Mouse (Mus musculus) embryonic facial prominence, embryonic 15.5 days (tissue): ENCODE data around the gene 0610009B22Rik. TPM values are rescaled to one million over a fixed set of nuclear protein-coding genes. Genes with fewer than 3 reads are reported as not detected.
A peak's percentile ranks its signal among the peaks of the same experiment; 100 is the strongest.

Source experiments
- ATAC-seq: fragments of 200-750 bp; cut with Nextera tagmentation; 2 replicates; pipeline ENCODE4 v1.8.0; 2017; ENCODE audit warnings: low read depth, moderate TSS enrichment; ENCODE audit not compliant: insufficient number of reproducible peaks, low FRiP score, low TSS enrichment
- H3K27ac ChIP-seq: fragments of 300-500 bp; sonication (generic); replicated peaks from 2 replicates; pipeline ENCODE4 v1.5.1; 2015; ENCODE audit warnings: mild to moderate bottlenecking, inconsistent platforms
- H3K27me3 ChIP-seq: fragments of 300-500 bp; sonication (generic); 2 replicates; pipeline ENCODE4 v1.6.1; 2015; ENCODE audit warnings: inconsistent platforms
- H3K36me3 ChIP-seq: fragments of 300-500 bp; sonication (generic); 2 replicates; pipeline ENCODE4 v1.6.1; 2015; ENCODE audit warnings: mild to moderate bottlenecking, inconsistent platforms
- H3K4me1 ChIP-seq: fragments of 300-500 bp; sonication (generic); 2 replicates; pipeline ENCODE4 v1.6.1; 2015; ENCODE audit warnings: inconsistent platforms
- H3K4me2 ChIP-seq: fragments of 300-500 bp; sonication (generic); replicated peaks from 2 replicates; pipeline ENCODE4 v1.6.1; 2015; ENCODE audit warnings: mild to moderate bottlenecking, inconsistent platforms
- H3K4me3 ChIP-seq: fragments of 300-500 bp; sonication (generic); replicated peaks from 2 replicates; pipeline ENCODE4 v1.5.1; 2015; ENCODE audit warnings: mild to moderate bottlenecking, inconsistent platforms
- H3K9ac ChIP-seq: fragments of 300-500 bp; sonication (generic); 2 replicates; pipeline ENCODE4 v1.6.1; 2015; ENCODE audit warnings: inconsistent platforms
- H3K9me3 ChIP-seq: fragments of 300-500 bp; sonication (generic); replicated peaks from 2 replicates; pipeline ENCODE4 v1.6.1; 2016; ENCODE audit warnings: inconsistent platforms
- WGBS: fragments of 180-500 bp; shearing (Covaris S2); methylation state at CpG from one replicate; pipeline ENCODE4 v1.1.7; 2015; 5-methylcytosine and 5-hydroxymethylcytosine counted together
- polyA plus RNA-seq: library from polyadenylated mRNA; unstranded; fragments of >200 nt; fragmentation: Nextera tagmentation; extraction: Ambion mirVana; gene quantifications from 2 replicates; pipeline ENCODE4 v1.2.1, GENCODE M21; 2015

Gene 0610009B22Rik
- polyA plus RNA-seq, 1 experiment from 2014 or later, result 92.6 TPM

GRCm38 (mm10) chr11:51648566-51648965 is 40.1 kb downstream of the 0610009B22Rik start:
- Histone ChIP-seq H3K4me1 (peaks cover 56% of the 10 kb centered on the region), H3K4me2 (peak overlapping the region; percentile 97), H3K27ac (peak overlapping the region; percentile 77), H3K9ac (no peak overlapping the region), H3K27me3 (no peaks in the 10 kb centered on the region), H3K4me3 (peak overlapping the region; percentile 70), H3K36me3 (0 out of 2 replicates have a peak, but pooled peaks cover 13% of the 10 kb centered on the region), H3K9me3 (no peaks in the 10 kb centered on the region)
- WGBS, result 26% methylated on average over 3 of the region's 3 CpGs
- ATAC-seq, result no peak

- WGBS, result 56% methylated on average over 15 of the region's 15 CpGs
- peaks cover 68% of the 10 kb centered on the region for H3K4me1 ChIP-seq
- H3K27me3 ChIP-seq, result no peaks in the 10 kb centered on the region
- no peak overlapping the region for H3K4me3 ChIP-seq
- H3K9me3 ChIP-seq, result no peaks in the 10 kb centered on the region
- H3K27ac ChIP-seq, result peak overlapping the region; percentile 44; the same call in 1 of the 2 replicates
- ATAC-seq, result no peak
- peak overlapping the region; percentile 13; the same call in 1 of the 2 replicates for H3K4me2 ChIP-seq
- no peak overlapping the region for H3K9ac ChIP-seq
- peaks cover 20% of the 10 kb centered on the region; the same call in 1 of the 2 replicates for H3K36me3 ChIP-seq
Observed at GRCm38 (mm10) chr11:51646751-51647667, 41.7 kb downstream of the 0610009B22Rik start.

- no peak overlapping the region for H3K9ac ChIP-seq
- no peaks in the 10 kb centered on the region for H3K27me3 ChIP-seq
- peaks cover 20% of the 10 kb centered on the region; the same call in 1 of the 2 replicates for H3K36me3 ChIP-seq
- H3K4me1 ChIP-seq, result peaks cover 68% of the 10 kb centered on the region
- no peak for ATAC-seq
- WGBS, result 66% methylated on average over 7 of the region's 7 CpGs
- no peak overlapping the region for H3K4me3 ChIP-seq
- H3K9me3 ChIP-seq, result no peaks in the 10 kb centered on the region
- 0 out of 2 replicates have a peak overlapping the region, but pooled peaks have one; percentile 39 for H3K27ac ChIP-seq
- no peak overlapping the region for H3K4me2 ChIP-seq
Observed at GRCm38 (mm10) chr11:51646245-51646644, 42.4 kb downstream of the 0610009B22Rik start.

GRCm38 (mm10) chr11:51645293-51645692 is 43.4 kb downstream of the 0610009B22Rik start:
- no peak overlapping the region for H3K4me2 ChIP-seq
- WGBS, result 82% methylated on average over 13 of the region's 13 CpGs
- H3K4me3 ChIP-seq, result no peak overlapping the region
- H3K27ac ChIP-seq, result no peak overlapping the region
- peaks cover 20% of the 10 kb centered on the region; the same call in 1 of the 2 replicates for H3K36me3 ChIP-seq
- H3K9ac ChIP-seq, result no peak overlapping the region
- H3K4me1 ChIP-seq, result peaks cover 75% of the 10 kb centered on the region
- H3K27me3 ChIP-seq, result no peaks in the 10 kb centered on the region
- H3K9me3 ChIP-seq, result no peaks in the 10 kb centered on the region
- ATAC-seq, result no peak

- no peak overlapping the region for H3K4me3 ChIP-seq
- WGBS, result 76% methylated on average over 16 of the region's 16 CpGs
- peak overlapping the region; percentile 79 for H3K27ac ChIP-seq
- ATAC-seq, result no peak
- H3K9ac ChIP-seq, result no peak overlapping the region
- H3K27me3 ChIP-seq, result no peaks in the 10 kb centered on the region
- peak overlapping the region; percentile 21; the same call in 1 of the 2 replicates for H3K4me2 ChIP-seq
- H3K4me1 ChIP-seq, result peaks cover 68% of the 10 kb centered on the region
- no peaks in the 10 kb centered on the region for H3K9me3 ChIP-seq
- H3K36me3 ChIP-seq, result peaks cover 20% of the 10 kb centered on the region; the same call in 1 of the 2 replicates
Observed at GRCm38 (mm10) chr11:51644217-51644616, 44.5 kb downstream of the 0610009B22Rik start.

DNA sequence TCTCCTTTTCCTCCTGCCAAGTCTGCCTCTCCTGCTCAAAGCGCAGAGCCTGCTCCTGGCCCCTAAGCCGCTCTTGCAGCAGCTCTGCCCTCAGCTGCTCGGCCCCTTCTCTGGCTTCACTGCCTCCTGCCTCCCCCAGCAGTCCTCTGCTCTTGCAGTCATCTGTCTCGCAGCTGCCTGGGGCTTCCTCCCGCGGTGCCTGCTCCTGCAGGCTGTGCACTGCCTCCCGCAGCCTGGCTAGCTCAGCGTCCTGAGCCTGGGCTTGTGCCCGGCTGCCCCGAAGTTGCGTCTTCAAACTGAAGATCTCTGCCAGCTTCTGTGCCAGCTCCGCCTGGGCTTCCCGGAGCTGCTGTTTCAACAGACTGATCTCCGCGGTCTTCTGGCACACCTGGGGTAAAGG is 44.9 kb downstream of the 0610009B22Rik start:
- 42% methylated on average over 15 of the region's 15 CpGs for WGBS
- Histone ChIP-seq H3K27me3 (no peaks in the 10 kb centered on the region), H3K9me3 (no peaks in the 10 kb centered on the region), H3K36me3 (peaks cover 20% of the 10 kb centered on the region; the same call in 1 of the 2 replicates), H3K4me1 (peaks cover 63% of the 10 kb centered on the region), H3K9ac (no peak overlapping the region), H3K4me3 (no peak overlapping the region; the same call in 1 of the 2 replicates), H3K27ac (peak overlapping the region; percentile 79), H3K4me2 (peak overlapping the region; percentile 21; the same call in 1 of the 2 replicates)
- ATAC-seq, result peak; percentile 7; the same call in 1 of the 2 replicates

DNA sequence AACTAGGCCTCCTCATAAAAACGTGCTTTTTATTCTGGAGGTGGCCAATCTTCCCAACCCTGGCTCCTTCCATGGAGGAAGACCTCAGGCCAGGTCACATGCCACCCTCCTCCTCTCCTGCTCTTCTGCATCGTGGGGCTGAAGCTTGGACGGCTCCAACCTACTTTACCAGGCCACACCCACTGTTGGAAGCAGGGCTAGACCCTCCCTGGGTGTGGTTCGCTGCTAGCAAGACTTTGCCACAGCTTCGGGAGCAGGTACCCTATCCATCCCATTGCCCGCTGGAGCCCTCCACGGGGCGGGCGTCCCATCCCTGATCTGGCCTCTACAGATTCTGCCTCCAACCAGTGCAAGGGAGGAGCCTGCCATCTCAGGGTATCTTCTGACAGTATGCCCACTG is 45.5 kb downstream of the 0610009B22Rik start:
- H3K27ac ChIP-seq, result peak overlapping the region; percentile 79
- H3K4me3 ChIP-seq, result no peak overlapping the region; the same call in 1 of the 2 replicates
- no peaks in the 10 kb centered on the region for H3K9me3 ChIP-seq
- H3K36me3 ChIP-seq, result peaks cover 20% of the 10 kb centered on the region; the same call in 1 of the 2 replicates
- ATAC-seq, result no peak
- no peaks in the 10 kb centered on the region for H3K27me3 ChIP-seq
- peaks cover 58% of the 10 kb centered on the region for H3K4me1 ChIP-seq
- 67% methylated on average over 9 of the region's 9 CpGs for WGBS
- H3K9ac ChIP-seq, result no peak overlapping the region
- H3K4me2 ChIP-seq, result peak overlapping the region; percentile 21; the same call in 1 of the 2 replicates

DNA sequence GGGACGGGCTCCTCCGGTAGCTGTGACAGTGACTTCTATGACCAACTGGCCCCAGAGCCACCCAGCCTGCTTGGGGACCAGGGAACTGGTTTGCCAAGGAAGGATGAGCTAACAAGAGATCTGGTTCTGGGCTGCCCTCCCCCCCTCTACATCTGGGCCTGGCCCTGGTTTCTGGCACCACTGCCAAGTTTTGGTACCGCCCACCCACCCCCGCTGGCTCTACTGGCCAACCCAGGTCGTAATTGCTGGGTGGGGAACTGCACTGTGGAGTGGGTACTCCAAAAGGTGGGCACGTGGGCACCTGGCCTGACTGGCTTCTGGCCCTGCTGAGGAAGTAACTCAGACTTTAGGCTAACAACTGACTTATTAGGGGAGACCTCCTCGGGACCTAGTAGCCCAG is 47.9 kb downstream of the 0610009B22Rik start:
- ATAC-seq, result no peak
- Histone ChIP-seq H3K27ac (peak overlapping the region; percentile 39; the same call in 1 of the 2 replicates), H3K9ac (no peak overlapping the region), H3K4me1 (peaks cover 57% of the 10 kb centered on the region), H3K4me2 (no peak overlapping the region), H3K27me3 (no peaks in the 10 kb centered on the region), H3K9me3 (no peaks in the 10 kb centered on the region), H3K4me3 (no peak overlapping the region), H3K36me3 (peaks cover 20% of the 10 kb centered on the region; the same call in 1 of the 2 replicates)
- 76% methylated on average over 7 of the region's 7 CpGs for WGBS

DNA sequence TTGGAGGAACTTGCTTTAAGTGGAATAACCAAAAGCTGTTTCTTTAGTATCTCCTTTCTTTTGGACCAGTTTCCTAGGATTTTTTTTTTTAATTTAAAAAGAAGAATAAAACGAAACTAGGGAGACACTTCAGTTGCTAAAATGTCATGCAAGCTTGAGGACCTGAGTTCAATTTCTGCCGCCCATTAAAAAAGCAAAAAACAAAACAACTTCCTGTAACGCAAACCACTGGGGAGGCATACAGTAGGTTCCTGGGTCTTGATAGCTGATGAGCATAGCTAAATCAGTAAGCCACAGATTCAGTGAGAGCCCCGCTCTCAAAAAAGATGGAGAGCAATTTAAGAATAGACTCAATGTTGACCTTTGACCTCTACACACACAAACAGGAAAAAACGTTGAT is 50.2 kb downstream of the 0610009B22Rik start:
- WGBS, result 58% methylated on average over 5 of the region's 5 CpGs
- Histone ChIP-seq H3K4me2 (peak overlapping the region; percentile 33; the same call in 1 of the 2 replicates), H3K4me1 (peaks cover 41% of the 10 kb centered on the region), H3K9ac (no peak overlapping the region), H3K9me3 (no peaks in the 10 kb centered on the region), H3K27me3 (no peaks in the 10 kb centered on the region), H3K36me3 (peaks cover 7% of the 10 kb centered on the region; the same call in 1 of the 2 replicates), H3K27ac (peak overlapping the region; percentile 70), H3K4me3 (no peak overlapping the region)
- ATAC-seq, result no peak

- no peak for ATAC-seq
- Histone ChIP-seq H3K9ac (no peak overlapping the region), H3K4me1 (peaks cover 36% of the 10 kb centered on the region), H3K9me3 (no peaks in the 10 kb centered on the region), H3K27ac (peak overlapping the region; percentile 70), H3K4me3 (peak overlapping the region; percentile 15), H3K36me3 (peaks cover 7% of the 10 kb centered on the region; the same call in 1 of the 2 replicates), H3K27me3 (no peaks in the 10 kb centered on the region), H3K4me2 (peak overlapping the region; percentile 33)
- WGBS, result 2% methylated on average over 17 of the region's 17 CpGs
Observed at GRCm38 (mm10) chr11:51637971-51638414, 50.7 kb downstream of the 0610009B22Rik start.

DNA sequence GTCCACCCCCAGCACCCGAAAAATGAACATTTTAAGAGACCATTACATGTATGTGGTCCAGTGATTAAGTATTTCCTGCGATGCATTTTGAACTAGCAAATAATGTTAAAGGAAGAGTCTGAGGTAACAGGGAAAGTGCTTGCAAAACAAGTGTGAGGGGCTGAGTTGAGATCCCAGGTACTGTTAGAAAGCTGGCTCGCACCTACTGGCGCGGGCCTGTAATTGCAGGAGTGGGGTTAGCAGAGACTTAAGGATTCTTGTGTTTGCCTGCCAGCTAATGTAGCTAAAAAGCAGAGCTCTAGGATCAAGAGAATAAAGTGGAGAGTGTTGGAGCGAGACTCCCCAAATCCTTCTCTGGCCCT is 52.4 kb downstream of the 0610009B22Rik start:
- Histone ChIP-seq H3K9me3 (no peaks in the 10 kb centered on the region), H3K4me2 (peak overlapping the region; percentile 79), H3K9ac (peak overlapping the region; percentile 64), H3K4me1 (peaks cover 30% of the 10 kb centered on the region), H3K36me3 (no peaks in the 10 kb centered on the region), H3K27ac (peak overlapping the region; percentile 87), H3K4me3 (peak overlapping the region; percentile 82), H3K27me3 (no peaks in the 10 kb centered on the region)
- 4% methylated on average over 6 of the region's 6 CpGs for WGBS
- ATAC-seq, result no peak
